Mouse (Mus musculus): Measurements from ENCODE around the gene AC124502.3. TPM values are rescaled to one million over a fixed set of nuclear protein-coding genes. Genes with fewer than 3 reads are reported as not detected.

The AC124502.3 gene
- total RNA-seq, 2 experiments from 2014 or later = 0.29 TPM; not detected in 1

DNA sequence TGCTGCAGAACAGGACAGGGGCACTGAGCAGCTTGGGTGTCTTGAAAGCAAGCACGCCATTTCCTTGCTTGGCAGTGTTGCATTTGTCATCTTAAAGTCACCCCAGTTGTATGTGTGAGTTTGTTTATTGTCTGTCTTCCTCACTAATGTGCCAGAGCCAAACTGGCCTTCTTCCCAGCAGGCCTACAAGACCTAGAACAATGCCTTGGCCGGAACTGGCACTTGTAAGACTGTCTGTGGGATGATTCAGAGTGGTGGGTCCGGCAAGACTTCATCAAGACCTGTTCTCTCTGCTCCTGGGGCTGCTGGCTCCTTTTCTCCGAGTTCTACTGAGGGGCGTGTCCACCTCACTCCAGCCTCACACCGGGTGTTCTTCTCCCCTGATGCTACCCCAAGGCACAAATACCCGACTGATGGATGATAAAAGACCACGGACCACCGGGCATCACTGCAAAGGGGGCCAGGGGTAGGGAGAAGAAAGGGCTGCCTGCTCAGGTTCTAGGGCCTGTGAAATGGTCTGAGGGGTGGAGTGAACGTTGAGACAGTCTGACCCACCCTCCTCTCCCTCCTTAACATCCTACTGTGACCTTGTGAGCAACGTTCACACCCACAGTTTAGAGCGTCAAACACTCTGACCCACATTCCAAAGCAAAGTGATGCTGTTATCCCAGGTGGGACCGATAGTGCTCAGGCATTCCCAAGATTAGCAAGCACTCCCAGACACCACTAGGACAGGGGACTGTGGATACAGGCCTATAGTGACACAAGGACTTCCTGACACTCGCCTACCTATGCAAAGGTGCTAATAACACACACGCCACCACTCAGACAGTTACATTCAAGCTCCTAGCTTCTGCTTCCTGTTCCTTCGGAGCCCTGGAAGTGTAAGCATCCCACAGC is 19.4 kb downstream of the AC124502.3 start:
- DNase-seq (ENCODE audit: low spot score in 2 of 2) = no peak

DNA sequence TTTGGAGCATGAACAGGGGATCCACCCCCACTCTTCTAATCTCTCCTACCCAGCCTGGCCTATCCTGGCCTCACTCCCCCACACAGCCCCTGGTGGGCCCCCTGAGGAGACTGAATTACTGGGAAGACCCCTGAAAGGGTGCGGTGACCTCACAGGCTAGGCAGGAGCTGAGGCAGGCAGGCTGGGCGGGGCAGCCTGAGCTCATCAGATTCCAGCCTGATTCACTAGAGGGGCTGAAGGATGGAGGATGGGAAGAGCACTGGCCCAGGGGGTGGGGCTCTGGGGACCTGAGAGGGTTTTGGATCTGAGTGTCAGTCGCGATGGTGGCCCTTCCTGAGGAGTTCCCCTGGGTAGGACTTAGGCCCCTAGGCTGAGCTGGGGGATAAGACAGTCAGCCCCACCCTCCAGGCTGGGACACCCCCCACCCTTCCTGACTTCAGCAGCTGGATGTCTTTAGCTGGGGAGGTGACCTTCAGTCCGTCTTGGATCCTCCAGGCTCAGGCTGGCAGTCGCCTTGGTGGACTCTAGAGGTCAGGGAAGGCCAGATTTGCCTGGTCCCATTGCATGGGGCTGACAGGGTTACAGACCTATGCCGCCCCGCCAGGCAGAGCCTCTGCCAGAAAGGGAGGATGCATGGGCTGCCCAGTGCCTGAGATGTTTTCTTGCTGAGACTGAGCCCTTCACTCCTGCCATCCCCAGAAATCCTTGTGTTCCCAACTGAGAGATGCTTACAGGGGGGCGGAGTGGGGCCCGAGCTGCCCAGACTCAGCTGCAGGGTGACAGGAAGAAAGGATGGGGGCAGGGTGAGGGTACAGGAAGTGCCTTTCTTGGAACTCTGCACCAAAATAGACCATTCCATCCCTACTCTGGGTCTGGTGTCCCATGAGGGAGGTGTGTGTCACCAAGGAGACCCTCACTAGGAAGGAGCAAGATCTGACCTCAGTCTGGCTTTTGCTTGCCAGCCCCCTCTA is 20.4 kb downstream of the AC124502.3 start:
- no peak for DNase-seq (ENCODE audit: low spot score in 2 of 2)

GRCm38 (mm10) chr19:5060365-5061330 is 22.0 kb downstream of the AC124502.3 start:
- DNase-seq (ENCODE audit: low spot score in 2 of 2) = no peak

DNA sequence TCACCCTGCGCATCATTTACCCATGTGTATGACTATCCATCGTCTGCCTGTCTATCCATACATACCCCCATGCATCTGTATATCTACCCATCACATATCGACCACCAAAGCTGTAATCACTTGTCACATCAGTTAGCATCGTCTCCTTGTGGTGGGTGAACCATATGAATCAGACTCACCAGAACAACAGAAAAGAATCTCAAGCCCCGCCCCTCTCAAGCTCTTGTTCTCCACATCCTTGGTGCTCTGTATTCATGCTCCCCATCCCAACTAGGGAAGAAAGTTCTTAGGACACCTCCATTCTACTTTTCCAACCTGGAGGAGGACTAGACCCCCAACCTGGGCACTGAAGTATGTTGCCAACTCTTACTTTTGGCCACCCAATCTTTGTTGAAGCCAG is 23.4 kb downstream of the AC124502.3 start:
- no peak for DNase-seq (ENCODE audit: low spot score in 2 of 2)

DNA sequence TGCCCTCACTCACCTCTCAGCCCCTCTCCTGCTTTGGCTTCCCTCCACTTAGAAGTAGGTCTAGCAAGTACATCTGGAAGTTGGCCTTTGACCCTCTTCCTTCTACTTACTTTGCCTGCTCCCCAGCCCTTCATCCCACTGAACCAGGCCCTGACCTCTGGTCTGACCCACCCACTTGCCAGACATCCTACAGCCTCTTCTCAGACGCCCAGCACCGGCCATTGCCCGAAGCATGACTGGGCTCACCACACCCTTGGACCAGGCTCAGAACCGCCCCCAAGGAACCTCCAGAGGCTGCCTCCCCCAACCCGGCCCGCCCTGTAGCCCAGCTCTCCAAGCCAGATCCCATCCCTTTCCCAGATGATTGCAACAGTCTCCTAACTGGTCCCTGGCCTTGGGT is 23.8 kb downstream of the AC124502.3 start:
- DNase-seq (ENCODE audit: low spot score in 2 of 2) = no peak

DNA sequence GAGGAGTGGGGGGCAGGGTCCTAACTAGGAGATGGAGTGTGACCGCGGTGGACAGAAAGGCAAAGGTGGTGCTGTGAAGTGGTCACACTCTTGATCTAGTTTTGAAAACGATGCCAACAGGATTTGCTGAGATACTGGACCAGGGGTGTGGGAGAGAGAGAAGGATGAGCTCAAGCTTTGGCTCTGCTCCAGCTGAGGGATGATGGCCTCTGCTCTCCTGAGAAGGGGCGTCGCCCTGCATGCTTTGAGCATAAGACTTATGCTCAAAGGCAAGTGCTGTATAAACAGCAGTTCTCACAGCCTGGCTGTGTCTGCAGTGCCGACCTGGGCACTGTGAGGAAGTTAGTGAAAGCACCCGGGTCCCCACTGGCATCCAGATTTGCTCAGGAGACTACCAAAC is 26.4 kb downstream of the AC124502.3 start:
- DNase-seq (ENCODE audit: low spot score in 2 of 2) = peak in 1 of 2 experiments; percentile 68

DNA sequence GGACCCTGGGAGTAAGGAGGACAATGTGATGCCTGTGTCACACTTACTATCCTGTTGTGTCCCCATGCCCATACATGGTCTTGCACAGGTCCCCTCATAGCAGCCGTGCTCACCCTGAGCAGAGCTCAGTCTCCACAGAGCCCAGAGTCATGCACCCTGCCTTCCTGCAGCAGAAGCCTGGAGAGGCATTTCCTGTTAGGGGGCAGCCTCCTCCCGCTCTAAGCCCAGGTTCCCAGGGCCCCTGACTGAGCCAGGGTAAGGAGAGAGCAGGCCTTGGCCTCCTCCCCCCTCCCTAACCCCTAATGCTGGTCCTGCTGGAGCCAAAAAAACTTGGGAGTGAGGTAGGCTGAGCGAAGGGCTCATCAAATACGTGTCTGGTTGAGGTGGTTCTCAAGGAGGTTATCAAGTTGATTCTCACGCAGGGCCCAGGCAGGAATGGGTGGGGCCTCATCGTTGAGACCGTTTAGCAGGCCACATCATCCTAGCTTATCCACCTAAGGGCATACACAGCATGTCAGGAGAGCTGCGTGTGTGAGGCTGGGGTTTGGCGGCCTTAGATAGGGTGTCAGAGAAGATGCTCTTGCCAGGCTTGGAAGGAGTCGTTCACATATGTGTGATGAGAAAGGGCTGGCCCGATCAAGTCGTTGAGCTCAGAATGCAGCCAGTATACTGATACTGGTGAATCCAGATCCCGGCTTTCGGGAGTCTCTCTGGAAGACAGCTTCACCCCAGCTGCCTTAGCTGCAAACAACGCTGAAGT is 28.5 kb downstream of the AC124502.3 start:
- DNase-seq (ENCODE audit: low spot score in 2 of 2) = no peak

DNA sequence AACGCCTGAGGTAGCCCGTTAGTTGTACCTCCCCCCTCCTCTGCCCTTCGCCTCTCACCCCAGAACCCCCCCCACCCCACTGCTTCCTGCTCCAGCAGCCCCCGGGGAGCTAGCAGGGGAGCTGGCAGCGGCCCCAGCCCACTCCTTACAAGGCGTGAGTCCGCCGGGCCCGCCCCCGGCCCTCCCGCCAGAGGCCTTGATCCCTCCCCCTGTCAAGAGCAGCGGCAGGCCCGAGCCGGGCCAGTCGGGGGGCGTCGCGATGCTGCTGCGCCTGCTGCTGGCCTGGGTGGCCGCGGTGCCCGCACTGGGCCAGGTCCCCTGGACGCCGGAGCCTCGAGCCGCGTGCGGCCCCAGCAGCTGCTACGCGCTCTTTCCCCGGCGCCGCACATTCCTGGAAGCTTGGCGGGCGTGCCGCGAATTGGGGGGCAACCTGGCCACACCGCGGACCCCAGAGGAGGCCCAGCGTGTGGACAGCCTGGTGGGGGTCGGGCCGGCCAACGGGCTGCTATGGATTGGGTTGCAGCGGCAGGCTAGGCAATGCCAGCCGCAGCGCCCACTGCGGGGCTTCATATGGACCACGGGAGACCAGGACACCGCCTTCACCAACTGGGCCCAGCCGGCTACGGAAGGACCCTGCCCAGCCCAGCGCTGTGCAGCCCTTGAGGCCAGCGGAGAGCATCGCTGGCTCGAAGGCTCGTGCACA is 29.3 kb downstream of the AC124502.3 start, which contains the start of gene Cd248:
Gene Cd248, plus strand, starts transcription at position 212 of the 703 bp plus-strand sequence.
- peak; percentile 80 to 88 for DNase-seq (ENCODE audit: low spot score in 2 of 2)

- no peak for DNase-seq (ENCODE audit: low spot score in 2 of 2)
These were observed 30.0 kb downstream of the AC124502.3 start for GRCm38 (mm10) chr19:5068570-5069234.

GRCm38 (mm10) chr19:5069486-5069885 is 30.8 kb downstream of the AC124502.3 start:
- DNase-seq (ENCODE audit: low spot score in 2 of 2) = no peak

DNA sequence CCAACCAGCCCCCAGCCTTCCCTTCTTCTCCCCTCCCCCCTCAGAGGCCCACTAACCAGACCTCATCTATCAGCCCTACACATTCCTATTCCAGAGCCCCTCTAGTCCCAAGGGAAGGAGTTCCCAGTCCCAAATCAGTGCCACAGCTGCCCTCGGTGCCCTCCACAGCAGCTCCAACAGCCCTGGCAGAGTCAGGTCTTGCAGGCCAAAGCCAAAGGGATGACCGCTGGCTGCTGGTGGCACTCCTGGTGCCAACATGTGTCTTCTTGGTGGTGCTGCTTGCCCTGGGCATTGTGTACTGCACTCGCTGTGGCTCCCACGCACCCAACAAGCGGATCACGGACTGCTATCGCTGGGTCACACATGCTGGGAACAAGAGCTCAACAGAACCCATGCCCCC is 31.3 kb downstream of the AC124502.3 start:
- DNase-seq (ENCODE audit: low spot score in 2 of 2) = no peak

DNA sequence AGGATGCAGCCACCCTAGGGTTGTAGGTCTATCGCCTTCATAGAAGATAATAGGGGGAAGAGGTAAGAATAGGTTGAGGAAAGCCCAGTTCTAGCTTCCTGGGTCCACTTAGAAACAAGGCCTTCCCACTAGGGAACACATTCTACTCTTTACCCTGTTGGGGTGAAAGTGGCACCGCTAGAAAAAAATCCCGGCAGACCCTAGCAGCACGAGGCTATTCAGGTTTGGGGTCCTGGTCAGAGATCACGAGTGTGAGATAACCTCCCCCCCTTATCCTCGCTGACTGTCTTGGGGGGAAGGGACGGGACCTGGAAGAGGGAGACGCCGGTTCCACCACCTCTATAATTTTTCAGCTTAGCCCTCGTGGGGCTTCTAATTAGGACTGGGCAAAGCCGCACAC is 32.4 kb downstream of the AC124502.3 start:
- DNase-seq (ENCODE audit: low spot score in 2 of 2) = no peak

GRCm38 (mm10) chr19:5071545-5072369 is 33.1 kb downstream of the AC124502.3 start:
- peak; percentile 49 to 75 for DNase-seq (ENCODE audit: low spot score in 2 of 2)

GRCm38 (mm10) chr19:5072389-5073019 is 33.8 kb downstream of the AC124502.3 start:
- DNase-seq (ENCODE audit: low spot score in 2 of 2) = no peak

- no peak for DNase-seq (ENCODE audit: low spot score in 2 of 2)
These were observed 34.3 kb downstream of the AC124502.3 start for GRCm38 (mm10) chr19:5073028-5073427.

- no peak for DNase-seq (ENCODE audit: low spot score in 2 of 2)
These were observed 34.8 kb downstream of the AC124502.3 start for GRCm38 (mm10) chr19:5073518-5073917.

DNA sequence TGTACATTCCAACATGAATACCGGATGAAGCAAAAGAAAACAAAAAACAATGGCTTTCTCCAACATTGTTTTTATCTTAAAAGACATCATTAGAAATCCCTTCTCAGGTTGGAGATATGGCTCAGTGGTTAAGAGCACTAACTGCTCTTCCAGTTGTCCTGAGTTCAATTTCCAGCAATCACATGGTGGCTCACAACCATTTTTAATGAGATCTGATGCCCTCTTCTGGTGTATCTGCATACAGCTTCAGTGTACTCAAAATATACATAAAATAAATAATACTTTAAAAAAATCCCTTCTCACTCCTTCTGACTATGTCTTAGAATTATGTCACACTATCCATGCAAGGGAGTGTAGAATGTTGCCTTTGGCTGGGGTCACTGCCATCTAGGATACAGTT is 40.6 kb downstream of the AC124502.3 start:
- no peak for DNase-seq (ENCODE audit: low spot score in 2 of 2)
